Mouse (Mus musculus) thymus, adult 2 months (tissue): ENCODE data around the gene Krtap5-4. TPM values are rescaled to one million over a fixed set of nuclear protein-coding genes. Genes with fewer than 3 reads are reported as not detected.

Experiments used
- DNase-seq: peaks from one replicate; pipeline ENCODE4 v3.0.0; 2021
- H3K27ac ChIP-seq: fragments of 200-500 bp; 2 replicates; pipeline ENCODE4 v1.5.1; 2012; ENCODE audit warnings: low read length, control low read depth; ENCODE audit not compliant: control insufficient read depth, insufficient read depth
- H3K27me3 ChIP-seq: fragments of 200-500 bp; 2 replicates; pipeline ENCODE4 v1.6.1; 2012; ENCODE audit warnings: mild to moderate bottlenecking, low read length, moderate library complexity, mixed read lengths; ENCODE audit not compliant: control insufficient read depth, insufficient read depth
- H3K36me3 ChIP-seq: fragments of 200-500 bp; 2 replicates; pipeline ENCODE4 v1.6.1; 2012; ENCODE audit warnings: mild to moderate bottlenecking, low read length, moderate library complexity; ENCODE audit not compliant: control insufficient read depth, insufficient read depth
- H3K4me1 ChIP-seq: fragments of 200-500 bp; replicated peaks from 2 replicates; pipeline ENCODE4 v1.6.1; 2012; ENCODE audit warnings: low read length; ENCODE audit not compliant: control insufficient read depth, insufficient read depth
- H3K4me3 ChIP-seq: fragments of 200-500 bp; 2 replicates; pipeline ENCODE4 v1.5.1; 2012; ENCODE audit warnings: mild to moderate bottlenecking, low read length, control low read depth, moderate library complexity; ENCODE audit not compliant: control insufficient read depth, insufficient read depth
- CTCF ChIP-seq: fragments of 200-500 bp; IDR thresholded peaks from 2 replicates; pipeline ENCODE4 v1.5.1; 2012; ENCODE audit warnings: mild to moderate bottlenecking, control low read depth, low read length, moderate library complexity, borderline replicate concordance; ENCODE audit not compliant: control insufficient read depth, poor library complexity, insufficient read depth; ENCODE audit errors: extremely low read depth
- POLR2A ChIP-seq: fragments of 200-500 bp; IDR thresholded peaks from 2 replicates; pipeline ENCODE4 v1.6.1; 2012; ENCODE audit warnings: mild to moderate bottlenecking, low read length, control low read depth, moderate library complexity; ENCODE audit not compliant: control insufficient read depth, poor library complexity, insufficient read depth; ENCODE audit errors: extremely low read depth
- WGBS: fragments of 180-500 bp; shearing (Covaris S2); methylation state at CpG from one replicate; pipeline ENCODE4 v1.1.7; 2018; 5-methylcytosine and 5-hydroxymethylcytosine counted together
- polyA plus RNA-seq: library from polyadenylated mRNA; depleted of rRNA; stranded (reverse); fragments of >200 nt; gene quantifications from 2 replicates; pipeline ENCODE4 v1.2.3, GENCODE M21; 2012

Krtap5-4 gene
- polyA plus RNA-seq, 1 experiment: not detected

DNA sequence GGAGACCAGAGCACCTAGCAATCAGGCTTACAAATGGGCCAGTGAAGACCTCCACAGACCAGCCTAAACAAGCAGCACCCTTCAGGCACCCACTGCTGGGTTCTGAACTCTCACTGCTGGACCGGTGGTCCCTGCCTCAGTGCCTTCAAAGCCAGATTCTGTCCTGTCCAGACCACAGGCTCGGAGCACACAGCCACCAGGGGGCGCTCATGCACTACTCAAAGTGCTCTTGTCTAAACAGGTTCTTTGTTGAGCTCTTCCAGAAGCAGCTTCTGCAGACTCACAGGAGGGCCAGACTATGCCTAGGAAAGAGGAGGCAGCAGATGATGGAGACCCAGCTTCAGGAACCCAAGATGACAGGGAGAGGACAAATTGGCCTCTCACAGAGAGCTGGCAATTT, 30.9 kb downstream of the Krtap5-4 start:
- no peak overlapping the region for H3K4me3 ChIP-seq
- TF ChIP-seq POLR2A (no peak), CTCF (peak; percentile 92)
- no peak overlapping the region for H3K27ac ChIP-seq
- no peaks in the 10 kb centered on the region for H3K36me3 ChIP-seq
- H3K27me3 ChIP-seq: no peaks in the 10 kb centered on the region
- 4% methylated on average over 3 of the region's 3 CpGs for WGBS
- peak; percentile 88 for DNase-seq
- H3K4me1 ChIP-seq: peaks cover 19% of the 10 kb centered on the region

DNA sequence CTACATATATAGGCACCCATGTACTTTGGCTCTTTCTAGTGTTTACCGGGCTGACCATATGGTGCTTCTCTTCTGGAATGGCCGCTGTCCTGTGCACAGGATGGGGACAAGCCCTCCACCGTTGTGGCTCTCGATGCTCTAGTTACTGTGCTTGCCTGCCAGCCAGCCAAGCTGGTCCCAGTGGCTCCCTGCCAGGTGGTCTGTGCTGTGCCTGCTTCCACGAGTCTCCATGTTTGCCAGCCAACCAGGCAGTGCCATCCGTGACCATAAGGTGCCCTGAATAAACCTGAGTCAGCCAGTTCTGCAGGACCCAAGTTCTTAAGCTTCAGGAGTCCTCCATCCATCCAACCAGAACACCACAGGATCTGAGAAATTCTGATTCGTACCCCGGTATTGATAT, 31.8 kb downstream of the Krtap5-4 start:
- 96% methylated on average over 8 of the region's 8 CpGs for WGBS
- no peak overlapping the region for H3K27ac ChIP-seq
- H3K4me3 ChIP-seq: no peak overlapping the region
- DNase-seq: no peak
- peaks cover 24% of the 10 kb centered on the region for H3K4me1 ChIP-seq
- TF ChIP-seq CTCF: no peak
- no peak for TF ChIP-seq POLR2A
- H3K27me3 ChIP-seq: no peaks in the 10 kb centered on the region
- no peaks in the 10 kb centered on the region for H3K36me3 ChIP-seq

DNA sequence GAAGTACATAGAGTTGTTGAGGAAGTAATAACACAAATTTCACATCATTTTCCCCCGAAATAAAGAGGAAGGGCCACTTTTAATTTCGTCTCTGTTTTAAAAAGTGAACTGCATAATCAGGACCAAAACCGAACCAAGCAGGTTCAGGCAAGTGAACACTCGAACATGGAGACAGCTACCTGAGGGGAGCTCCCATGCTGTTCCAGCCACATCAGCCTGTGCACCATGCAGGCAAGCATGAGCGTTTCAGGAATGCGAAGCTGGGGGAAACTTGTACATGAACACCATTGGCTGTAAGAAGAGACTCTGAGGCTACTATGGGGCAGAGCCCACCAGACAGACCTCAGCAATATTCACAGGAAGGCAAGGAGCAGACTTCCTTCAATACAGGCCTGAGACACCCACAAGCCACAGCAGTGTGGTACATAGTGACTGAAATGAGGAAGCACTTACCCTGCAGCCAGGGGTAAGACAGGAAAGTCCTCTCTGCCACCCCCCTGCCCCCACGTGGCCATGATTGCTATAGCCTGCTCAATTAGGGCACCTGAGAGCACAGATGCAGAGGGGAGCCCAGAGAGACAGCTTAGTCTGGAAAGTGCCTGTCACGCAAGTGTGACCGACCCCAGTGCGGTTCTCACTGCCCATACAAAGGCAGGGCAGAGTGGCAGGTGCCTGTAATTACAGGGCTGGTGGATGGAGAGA, 37.1 kb downstream of the Krtap5-4 start:
- peaks cover 35% of the 10 kb centered on the region for H3K4me1 ChIP-seq
- peak; percentile 65 for DNase-seq
- peak overlapping the region; percentile 96 for H3K27ac ChIP-seq
- TF ChIP-seq CTCF: peak; percentile 72; the same call in 1 of the 2 replicates
- no peak for TF ChIP-seq POLR2A
- H3K36me3 ChIP-seq: no peaks in the 10 kb centered on the region
- WGBS: 32% methylated on average over 10 of the region's 10 CpGs
- H3K27me3 ChIP-seq: no peaks in the 10 kb centered on the region
- H3K4me3 ChIP-seq: no peak overlapping the region

DNA sequence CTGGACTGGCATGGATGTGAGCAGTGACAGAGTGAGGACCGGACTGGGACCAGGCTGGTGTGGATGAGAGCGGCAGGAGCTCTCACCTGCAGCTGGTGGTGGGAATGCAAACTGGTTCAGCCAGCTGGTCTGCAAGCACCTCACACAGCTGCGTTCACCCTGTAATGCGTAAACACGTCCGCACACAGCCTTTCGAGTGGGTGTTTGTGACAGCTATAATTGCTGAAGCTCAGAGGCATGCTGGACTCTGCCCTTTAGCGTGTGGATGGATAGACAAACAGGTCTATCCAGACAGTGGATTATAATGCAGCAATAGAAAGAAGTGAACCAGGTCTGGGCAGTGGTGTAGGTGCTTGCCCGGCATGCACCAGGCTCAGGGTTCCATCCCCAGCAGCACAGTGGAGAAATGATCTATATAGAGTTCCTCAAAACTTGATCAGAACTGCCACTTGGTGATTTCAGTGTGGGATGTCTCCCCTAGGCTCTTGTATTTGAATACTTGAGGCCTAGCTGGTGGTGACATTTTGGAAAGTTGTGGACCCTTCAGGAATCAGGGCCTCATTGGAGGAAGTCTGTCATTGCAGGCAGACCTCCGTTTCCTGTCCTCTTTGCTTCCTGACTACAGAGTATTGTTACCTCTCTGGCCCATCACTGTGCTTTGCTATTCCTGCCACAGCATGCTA, 38.4 kb downstream of the Krtap5-4 start:
- DNase-seq: peak; percentile 61
- Histone ChIP-seq H3K36me3 (no peaks in the 10 kb centered on the region), H3K4me3 (no peak overlapping the region), H3K4me1 (peaks cover 37% of the 10 kb centered on the region), H3K27me3 (no peaks in the 10 kb centered on the region), H3K27ac (peak overlapping the region; percentile 96)
- TF ChIP-seq CTCF (no peak), POLR2A (no peak)
- WGBS: 48% methylated on average over 10 of the region's 10 CpGs

DNA sequence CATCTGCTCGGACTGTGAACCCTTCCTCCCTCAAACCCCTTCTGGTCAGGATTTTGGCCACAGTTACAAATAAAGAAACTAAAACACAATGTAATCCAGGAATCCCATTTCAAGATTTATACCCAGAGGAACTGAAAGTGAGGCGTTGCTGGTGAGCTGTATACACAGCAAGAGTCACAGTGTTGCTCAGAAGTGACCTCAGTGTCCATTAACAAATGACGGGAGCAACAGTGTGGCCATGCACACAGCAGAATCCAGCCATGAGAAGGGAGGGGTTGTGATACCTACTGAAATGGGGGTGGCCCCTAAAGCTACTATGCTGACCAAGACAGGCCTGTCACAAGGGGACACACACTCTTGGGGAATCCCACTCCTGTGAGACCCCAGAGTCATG, 38.9 kb downstream of the Krtap5-4 start:
- TF ChIP-seq CTCF (no peak), POLR2A (no peak)
- H3K4me1 ChIP-seq: peaks cover 33% of the 10 kb centered on the region
- WGBS: 62% methylated on average over 3 of the region's 3 CpGs
- H3K36me3 ChIP-seq: no peaks in the 10 kb centered on the region
- H3K4me3 ChIP-seq: no peak overlapping the region
- no peaks in the 10 kb centered on the region for H3K27me3 ChIP-seq
- no peak for DNase-seq
- peak overlapping the region; percentile 96 for H3K27ac ChIP-seq

DNA sequence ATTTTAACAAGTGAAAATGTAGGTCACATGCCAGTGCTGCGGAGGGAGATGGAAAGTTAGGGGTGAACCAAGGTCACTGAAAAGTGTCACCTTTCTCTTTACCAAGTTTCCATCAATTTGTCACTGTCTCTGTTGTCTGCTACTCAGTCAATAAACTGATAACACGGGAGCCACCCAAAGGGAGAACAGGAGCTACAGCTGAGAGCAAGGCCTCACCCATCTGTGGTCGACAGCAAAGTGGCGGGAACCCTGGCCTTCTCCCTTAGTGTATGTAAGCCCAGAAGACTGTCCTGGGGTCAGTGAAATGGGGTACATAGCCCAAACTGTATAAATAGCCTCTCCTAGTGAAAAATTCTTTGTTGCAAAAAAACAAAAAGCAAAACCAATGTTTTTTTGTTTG, 44.2 kb downstream of the Krtap5-4 start:
- H3K4me3 ChIP-seq: no peak overlapping the region
- H3K4me1 ChIP-seq: peaks cover 29% of the 10 kb centered on the region
- no peak for DNase-seq
- no peaks in the 10 kb centered on the region for H3K27me3 ChIP-seq
- H3K36me3 ChIP-seq: no peaks in the 10 kb centered on the region
- WGBS: 84% methylated on average over 4 of the region's 4 CpGs
- TF ChIP-seq CTCF: no peak
- TF ChIP-seq POLR2A: no peak
- no peak overlapping the region for H3K27ac ChIP-seq

DNA sequence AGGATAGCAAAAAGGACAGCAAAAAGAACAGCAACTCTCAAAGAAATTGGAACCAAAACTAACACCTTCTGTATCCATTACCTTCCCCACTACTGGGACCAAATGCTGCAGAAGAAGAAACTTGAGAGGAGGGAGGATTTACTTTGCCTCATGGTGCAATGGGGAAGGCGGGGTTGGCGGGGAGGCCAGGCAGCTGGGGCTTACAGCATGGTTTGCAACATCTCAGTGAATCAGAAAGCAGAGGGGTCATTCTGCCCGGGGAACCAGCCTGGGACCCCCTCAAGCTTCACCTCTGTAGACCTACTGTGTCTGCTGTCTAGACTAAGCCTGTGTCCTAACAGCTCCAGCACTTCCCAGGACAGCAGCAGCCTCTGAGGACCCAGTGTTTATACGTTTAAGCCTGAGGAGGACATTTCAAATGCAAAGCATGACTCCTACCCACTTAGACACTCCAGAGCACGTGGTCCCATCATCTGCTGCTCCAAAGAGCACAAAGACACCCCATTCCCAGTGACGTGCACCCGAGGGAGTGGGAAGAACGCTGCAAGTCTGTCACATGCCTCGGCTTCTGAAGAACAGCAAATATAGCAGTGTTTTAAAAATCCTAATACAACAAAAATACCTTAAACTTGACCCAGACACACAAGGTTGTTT, 46.1 kb downstream of the Krtap5-4 start:
- no peak for TF ChIP-seq POLR2A
- no peak for TF ChIP-seq CTCF
- WGBS: 84% methylated on average over 9 of the region's 9 CpGs
- Histone ChIP-seq H3K27me3 (no peaks in the 10 kb centered on the region), H3K4me1 (peaks cover 37% of the 10 kb centered on the region), H3K27ac (no peak overlapping the region), H3K36me3 (no peaks in the 10 kb centered on the region), H3K4me3 (no peak overlapping the region)
- DNase-seq: no peak
